Mouse (Mus musculus) heart, embryonic 14.5 days (tissue): ENCODE measurements around the gene Oxnad1. TPM values are rescaled to one million over a fixed set of nuclear protein-coding genes. Genes with fewer than 3 reads are reported as not detected.

ENCODE experiments used
- ATAC-seq: fragments of 200-750 bp; cut with Nextera tagmentation; 2 replicates; pipeline ENCODE4 v1.8.0; 2017; ENCODE audit warnings: low read depth, moderate TSS enrichment; ENCODE audit not compliant: insufficient number of reproducible peaks, insufficient read depth, low FRiP score
- H3K27ac ChIP-seq, 2 experiments: fragments of 200-500 bp in 1 of 2; fragments of 300-500 bp in 1 of 2; sonication (generic) in 1 of 2; replicated peaks in 1 of 2; 2 replicates each; pipeline ENCODE4 v1.5.1; 2012 to 2014; ENCODE audit warnings: low read depth in 2 of 2, low read length in 2 of 2, control low read depth in 1 of 2, mild to moderate bottlenecking in 1 of 2, mixed read lengths in 1 of 2; ENCODE audit not compliant: control insufficient read depth in 1 of 2, insufficient read depth in 1 of 2
- H3K27me3 ChIP-seq: fragments of 300-500 bp; sonication (generic); 2 replicates; pipeline ENCODE4 v1.6.1; 2014; ENCODE audit warnings: mild to moderate bottlenecking, low read length, control low read depth; ENCODE audit not compliant: control insufficient read depth, insufficient read depth
- H3K36me3 ChIP-seq: fragments of 300-500 bp; sonication (generic); 2 replicates; pipeline ENCODE4 v1.6.1; 2014; ENCODE audit warnings: mild to moderate bottlenecking, control low read depth, low read length, mixed read lengths; ENCODE audit not compliant: control insufficient read depth, insufficient read depth
- H3K4me1 ChIP-seq, 2 experiments: fragments of 200-500 bp in 1 of 2; fragments of 300-500 bp in 1 of 2; sonication (generic) in 1 of 2; 2 replicates each; pipeline ENCODE4 v1.6.1; 2012 to 2014; ENCODE audit warnings: low read length in 2 of 2, control low read depth in 1 of 2, mixed read lengths in 1 of 2; ENCODE audit not compliant: control insufficient read depth in 2 of 2, insufficient read depth in 2 of 2
- H3K4me2 ChIP-seq: fragments of 300-500 bp; sonication (generic); 2 replicates; pipeline ENCODE4 v1.6.1; 2014; ENCODE audit warnings: mild to moderate bottlenecking, low read length
- H3K4me3 ChIP-seq, 2 experiments: fragments of 200-500 bp in 1 of 2; fragments of 300-500 bp in 1 of 2; sonication (generic) in 1 of 2; 2 replicates each; pipeline ENCODE4 v1.5.1; 2012 to 2014; ENCODE audit warnings: low read length in 2 of 2, mild to moderate bottlenecking in 2 of 2, control low read depth in 1 of 2, low read depth in 1 of 2, moderate library complexity in 1 of 2; ENCODE audit not compliant: control insufficient read depth in 1 of 2, insufficient read depth in 1 of 2
- H3K9ac ChIP-seq: fragments of 300-500 bp; sonication (generic); 2 replicates; pipeline ENCODE4 v1.6.1; 2014; ENCODE audit warnings: mild to moderate bottlenecking, low read length
- H3K9me3 ChIP-seq: fragments of 300-500 bp; sonication (generic); 2 replicates; pipeline ENCODE4 v1.6.1; 2016; ENCODE audit warnings: low read length, control low read depth; ENCODE audit not compliant: control insufficient read depth
- WGBS: fragments of 180-500 bp; shearing (Covaris S2); extraction: QIAGEN DNeasy Blood & Tissue Kit; methylation state at CpG from one replicate; pipeline ENCODE4 v1.1.7; 2014; 5-methylcytosine and 5-hydroxymethylcytosine counted together
- polyA plus RNA-seq: library from polyadenylated mRNA; unstranded; fragments of >200 nt; fragmentation: Nextera tagmentation; extraction: Ambion mirVana; gene quantifications from 2 replicates; pipeline ENCODE4 v1.2.1, GENCODE M21; 2014

Oxnad1 gene
- polyA plus RNA-seq, 1 experiment from 2014 or later = 25.8 TPM

DNA sequence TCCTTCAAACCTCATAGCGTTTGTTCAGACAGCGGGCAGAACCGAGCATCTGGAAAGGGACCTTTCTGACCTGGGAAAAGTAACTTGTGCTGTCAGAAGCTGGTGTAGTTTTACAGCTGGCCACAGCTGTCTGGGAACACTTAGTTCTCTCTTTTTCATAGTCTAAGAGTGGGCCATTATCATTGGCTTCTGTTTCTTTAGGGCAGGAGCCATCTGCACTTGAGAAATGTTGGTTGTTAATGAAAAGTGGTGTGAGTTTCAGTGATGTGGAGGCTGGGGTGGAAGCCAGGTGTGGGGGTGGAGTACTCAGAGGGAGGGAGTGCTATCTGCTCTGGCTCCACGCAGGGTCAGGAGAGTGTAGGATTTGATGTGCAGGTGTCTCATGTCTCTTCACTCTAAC lies 6.0 kb downstream of the Oxnad1 start:
- no peak overlapping the region for H3K4me2 ChIP-seq
- peak; percentile 63; the same call in 1 of the 2 replicates for ATAC-seq
- no peaks in the 10 kb centered on the region for H3K27me3 ChIP-seq
- no peak overlapping the region for H3K9ac ChIP-seq
- 0 out of 4 replicates have a peak overlapping the region, but pooled peaks have one; percentile 16 to 39 for H3K27ac ChIP-seq
- H3K9me3 ChIP-seq = no peaks in the 10 kb centered on the region
- 71% methylated on average over 4 of the region's 4 CpGs for WGBS
- no peak overlapping the region for H3K4me3 ChIP-seq
- H3K4me1 ChIP-seq = peaks cover 8 to 29% of the 10 kb centered on the region in 2 experiments
- H3K36me3 ChIP-seq = peaks cover 49% of the 10 kb centered on the region

DNA sequence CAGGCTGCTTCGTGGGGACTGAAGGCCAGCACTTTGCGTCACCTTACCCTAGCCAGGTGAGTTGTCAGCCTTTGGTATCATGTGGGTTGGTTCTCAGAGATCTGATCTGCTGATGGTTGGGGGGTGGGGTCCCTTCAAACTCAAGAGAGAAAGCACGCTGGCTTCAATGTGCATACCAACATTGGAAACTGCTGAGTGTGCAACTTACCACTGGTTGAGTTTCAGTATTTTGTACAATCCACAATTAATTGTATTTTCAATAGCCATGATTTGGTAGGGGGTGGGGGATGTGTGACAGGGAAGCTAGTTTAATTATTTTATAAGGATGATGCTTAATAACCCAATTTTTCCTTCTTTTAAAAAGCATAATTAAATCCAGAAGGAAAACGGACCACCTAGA lies 6.5 kb downstream of the Oxnad1 start:
- Histone ChIP-seq H3K36me3 (peaks cover 55% of the 10 kb centered on the region), H3K4me1 (peaks cover 8 to 29% of the 10 kb centered on the region in 2 experiments), H3K27me3 (no peaks in the 10 kb centered on the region), H3K27ac (0 out of 4 replicates have a peak overlapping the region, but pooled peaks of 1 of the 2 experiments have one; percentile 39), H3K9ac (no peak overlapping the region), H3K4me3 (no peak overlapping the region), H3K4me2 (no peak overlapping the region), H3K9me3 (no peaks in the 10 kb centered on the region)
- no peak for ATAC-seq
- 84% methylated on average over 4 of the region's 4 CpGs for WGBS

DNA sequence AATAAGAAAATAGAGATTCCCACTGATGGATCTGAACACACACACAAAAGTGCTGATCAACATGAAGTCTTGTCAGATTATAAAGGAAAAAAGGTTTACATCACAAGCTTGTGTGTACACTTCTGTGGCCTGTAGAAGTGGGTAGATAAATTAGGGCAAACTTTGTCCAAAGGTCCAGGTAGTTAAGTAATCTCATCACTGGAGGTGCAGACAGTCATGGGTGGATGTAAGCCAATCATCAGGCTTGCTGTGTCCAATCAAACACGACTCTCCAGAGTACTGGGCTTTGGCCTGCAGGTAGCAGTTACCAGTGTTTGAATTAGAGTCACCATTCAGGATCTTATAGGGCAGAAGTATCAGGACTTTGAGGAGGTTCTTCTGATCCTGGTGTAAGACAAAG lies 7.8 kb downstream of the Oxnad1 start:
- ATAC-seq = no peak
- peak overlapping the region; percentile 3; the same call in 1 of the 2 replicates for H3K9ac ChIP-seq

DNA sequence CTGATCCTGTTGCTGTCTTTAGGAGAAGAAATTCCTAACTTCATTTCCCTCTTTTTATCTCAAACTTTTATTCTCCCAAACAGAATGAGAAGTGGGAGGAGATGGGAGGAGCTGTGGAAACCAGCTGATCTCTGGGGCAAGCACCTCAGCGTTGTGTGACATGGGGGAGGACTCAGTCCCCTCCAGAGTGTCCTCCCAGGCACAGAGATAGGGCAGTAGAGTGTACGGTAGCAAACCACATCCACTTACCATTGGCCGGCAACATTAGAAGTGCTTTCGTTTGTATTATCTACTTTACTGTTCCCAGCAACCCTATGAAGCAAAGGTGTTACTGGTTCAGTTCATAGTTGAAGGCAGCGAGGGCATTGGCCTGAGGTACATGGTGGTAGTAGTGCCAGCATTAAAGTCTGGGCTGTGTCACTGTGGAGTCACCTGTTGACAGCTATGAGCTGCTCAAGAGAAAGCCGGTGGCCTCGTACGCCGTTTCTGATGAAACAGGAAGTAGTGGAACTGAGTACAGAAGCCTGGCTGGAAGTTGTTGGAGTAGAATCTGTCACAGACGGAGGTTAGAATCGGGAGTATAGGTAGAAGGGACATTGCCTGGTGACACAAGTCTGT lies 8.4 kb downstream of the Oxnad1 start:
- Histone ChIP-seq H3K4me2 (peak overlapping the region; percentile 19), H3K27ac (peak overlapping the region; percentile 41 to 74), H3K9me3 (no peaks in the 10 kb centered on the region), H3K4me3 (no peak overlapping the region), H3K27me3 (no peaks in the 10 kb centered on the region), H3K36me3 (peaks cover 74% of the 10 kb centered on the region), H3K4me1 (peaks cover 6 to 21% of the 10 kb centered on the region in 2 experiments), H3K9ac (peak overlapping the region; percentile 14; the same call in 1 of the 2 replicates)
- WGBS = 17% methylated on average over 11 of the region's 11 CpGs
- peak; percentile 86 for ATAC-seq

More for the DNA sequence above, 7.8 kb downstream of the Oxnad1 start:
- peaks cover 6 to 21% of the 10 kb centered on the region in 2 experiments for H3K4me1 ChIP-seq
- H3K4me2 ChIP-seq = peak overlapping the region; percentile 19
- H3K27me3 ChIP-seq = no peaks in the 10 kb centered on the region
- 63% methylated on average over 1 of the region's 1 CpGs for WGBS
- no peaks in the 10 kb centered on the region for H3K9me3 ChIP-seq
- peaks cover 68% of the 10 kb centered on the region for H3K36me3 ChIP-seq
- no peak overlapping the region for H3K4me3 ChIP-seq
- H3K27ac ChIP-seq = peak overlapping the region; percentile 41 to 74

DNA sequence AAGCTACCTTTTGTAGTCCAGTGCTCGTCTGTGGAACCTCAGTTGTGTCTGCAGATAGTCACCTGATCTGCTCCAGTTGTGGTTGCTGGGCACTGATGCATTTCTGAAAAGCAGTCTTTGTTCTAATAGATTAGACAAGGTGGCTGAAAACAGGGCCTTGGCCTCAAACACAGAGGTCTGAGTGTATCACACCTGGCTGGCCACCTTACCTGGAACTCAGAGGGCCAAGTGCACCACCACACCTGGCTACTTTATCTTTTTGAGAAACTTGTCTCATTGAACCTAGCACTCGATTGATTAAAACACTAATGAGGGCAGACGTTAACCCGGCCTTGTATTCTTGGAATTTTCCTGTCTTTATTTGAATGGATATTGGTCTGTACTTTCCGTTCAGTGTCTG lies 10.5 kb downstream of the Oxnad1 start:
- peaks cover 4 to 21% of the 10 kb centered on the region in 2 experiments for H3K4me1 ChIP-seq
- H3K27ac ChIP-seq = no peak overlapping the region
- ATAC-seq = no peak
- peaks cover 86% of the 10 kb centered on the region for H3K36me3 ChIP-seq
- no peak overlapping the region for H3K9ac ChIP-seq
- H3K27me3 ChIP-seq = no peaks in the 10 kb centered on the region
- 89% methylated on average over 5 of the region's 5 CpGs for WGBS
- no peak overlapping the region for H3K4me3 ChIP-seq
- no peak overlapping the region for H3K4me2 ChIP-seq
- H3K9me3 ChIP-seq = no peaks in the 10 kb centered on the region

DNA sequence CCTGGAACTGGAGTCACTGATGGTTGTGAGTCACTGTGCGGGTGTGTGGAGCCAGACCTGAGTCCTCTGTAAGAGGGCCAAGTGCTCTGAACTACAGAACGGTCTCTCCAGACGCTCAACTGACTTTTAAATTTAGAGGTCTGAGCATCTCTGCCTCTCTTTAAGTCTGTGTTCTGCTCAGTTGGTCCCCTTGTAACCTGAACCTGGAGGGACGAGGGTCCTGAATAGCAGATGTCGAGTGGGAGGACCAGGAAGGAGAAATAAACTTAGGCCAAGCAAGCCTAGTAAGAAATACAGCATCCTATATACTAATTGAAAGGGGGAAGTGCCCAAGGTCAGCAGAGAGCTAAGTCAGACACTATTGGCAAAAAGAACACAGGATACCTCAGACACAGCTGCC lies 11.6 kb downstream of the Oxnad1 start:
- Histone ChIP-seq H3K27ac (no peak overlapping the region), H3K4me1 (peaks cover 4 to 21% of the 10 kb centered on the region in 2 experiments), H3K9ac (no peak overlapping the region), H3K4me3 (no peak overlapping the region), H3K9me3 (no peaks in the 10 kb centered on the region), H3K4me2 (no peak overlapping the region), H3K27me3 (no peaks in the 10 kb centered on the region), H3K36me3 (peaks cover 91% of the 10 kb centered on the region)
- no peak for ATAC-seq
- WGBS = 88% methylated on average over 5 of the region's 5 CpGs

DNA sequence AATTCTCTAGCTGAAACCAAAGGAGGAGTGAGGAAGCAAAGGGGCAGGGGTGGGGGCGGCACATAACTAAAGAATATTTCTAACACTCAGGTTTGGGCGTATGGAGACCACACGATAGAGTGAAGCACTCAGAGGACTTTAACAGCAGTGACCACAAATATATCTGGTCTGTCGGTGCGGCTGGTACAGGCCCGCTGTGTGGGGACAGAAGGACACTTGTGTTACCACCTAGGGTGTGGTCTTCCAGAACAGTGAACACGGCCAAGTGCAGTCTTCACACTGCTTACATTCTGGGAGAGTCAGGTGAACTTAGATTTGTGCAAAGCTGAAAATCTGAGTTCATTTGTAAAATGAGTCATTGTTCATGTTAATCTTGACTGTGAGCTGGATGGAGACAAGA lies 12.5 kb downstream of the Oxnad1 start:
- H3K9me3 ChIP-seq = no peaks in the 10 kb centered on the region
- 94% methylated on average over 7 of the region's 7 CpGs for WGBS
- ATAC-seq = no peak
- peaks cover 91% of the 10 kb centered on the region for H3K36me3 ChIP-seq
- H3K4me1 ChIP-seq = peaks cover 4 to 16% of the 10 kb centered on the region in 2 experiments
- no peak overlapping the region for H3K27ac ChIP-seq
- no peaks in the 10 kb centered on the region for H3K27me3 ChIP-seq
- H3K4me2 ChIP-seq = no peak overlapping the region
- no peak overlapping the region for H3K9ac ChIP-seq
- H3K4me3 ChIP-seq = no peak overlapping the region

DNA sequence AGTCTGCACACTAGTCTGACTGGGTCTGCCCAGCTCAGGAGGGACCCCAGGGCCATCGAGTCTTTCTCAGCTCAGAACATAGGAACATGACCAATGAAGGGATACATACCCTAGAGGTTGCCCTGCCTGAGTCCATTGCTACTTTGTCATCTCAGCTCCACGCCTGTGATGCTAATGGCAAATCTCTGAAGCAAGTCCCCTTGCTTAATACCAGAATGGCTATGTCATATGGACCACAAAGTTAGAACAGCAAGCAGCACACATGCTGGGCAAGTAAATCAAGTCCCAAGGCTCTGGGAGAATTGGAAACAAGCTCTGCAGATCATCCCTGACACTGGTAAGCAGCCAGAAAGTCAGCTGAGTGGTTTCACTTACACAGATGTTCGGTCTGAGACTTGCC lies 13.8 kb downstream of the Oxnad1 start:
- 93% methylated on average over 3 of the region's 3 CpGs for WGBS
- Histone ChIP-seq H3K36me3 (peaks cover 96% of the 10 kb centered on the region), H3K27me3 (no peaks in the 10 kb centered on the region), H3K9me3 (no peaks in the 10 kb centered on the region), H3K4me3 (no peak overlapping the region), H3K4me1 (peaks cover 0 to 5% of the 10 kb centered on the region in 2 experiments; a peak in 3 of 4 replicates), H3K27ac (no peak overlapping the region), H3K4me2 (no peak overlapping the region), H3K9ac (no peak overlapping the region)
- no peak for ATAC-seq
